Mouse (Mus musculus) cerebellum, adult 2 months (tissue): ENCODE data around the gene Zfp292.

ENCODE experiments used
- CTCF ChIP-seq: fragments of 200-500 bp; IDR thresholded peaks from 2 replicates; pipeline ENCODE4 v1.5.1; 2011; ENCODE audit warnings: low read depth, mild to moderate bottlenecking, control low read depth, low read length, moderate library complexity, borderline replicate concordance; ENCODE audit not compliant: insufficient read depth
- POLR2A ChIP-seq: fragments of 200-500 bp; IDR thresholded peaks from 2 replicates; pipeline ENCODE4 v1.6.1; 2011; ENCODE audit warnings: low read length, control low read depth, borderline replicate concordance; ENCODE audit not compliant: insufficient read depth

DNA sequence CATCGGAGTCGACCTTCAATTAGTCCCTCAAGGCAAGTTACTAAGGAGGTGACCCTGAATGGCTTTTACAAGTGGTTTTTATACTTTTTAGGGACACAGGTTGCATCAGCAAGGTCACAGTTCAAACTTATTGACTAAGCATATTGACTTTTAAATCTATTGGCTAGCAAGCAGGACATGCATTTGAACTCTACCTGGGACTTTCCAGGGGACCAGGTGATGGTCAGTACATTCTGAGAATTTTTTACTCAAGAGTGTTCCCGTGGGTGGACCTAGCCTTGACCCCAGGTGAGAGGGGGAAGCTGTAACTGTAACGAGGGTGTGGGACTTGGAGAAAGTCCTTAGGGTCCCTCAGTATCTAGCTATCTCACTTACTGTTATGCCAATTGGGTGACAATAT, 18.4 kb upstream of the Zfp292 start:
- TF ChIP-seq CTCF (no peak), POLR2A (no peak)
